Mouse (Mus musculus) CD8-positive naive resting alpha-beta T cell, adult 2 months (primary cell): ENCODE measurements around the gene Anxa4.

ENCODE experiments used
- DNase-seq, 2 experiments: peaks; one replicate each; pipeline ENCODE4 v3.0.0; 2022; ENCODE audit warnings: low read depth in 2 of 2, low spot score in 2 of 2

Gene Anxa4

GRCm38 (mm10) chr6:86754105-86754863, 39.1 kb downstream of the Anxa4 start:
- DNase-seq, result peak; percentile 8 to 35

GRCm38 (mm10) chr6:86752843-86753485, 40.4 kb downstream of the Anxa4 start:
- DNase-seq, result no peak

GRCm38 (mm10) chr6:86750961-86751360, 42.4 kb downstream of the Anxa4 start:
- no peak for DNase-seq

GRCm38 (mm10) chr6:86749817-86750216, 43.6 kb downstream of the Anxa4 start:
- DNase-seq, result no peak

- peak; percentile 7 to 40 for DNase-seq
These were observed 46.2 kb downstream of the Anxa4 start for GRCm38 (mm10) chr6:86747171-86747570.

- DNase-seq, result no peak
These were observed 52.7 kb downstream of the Anxa4 start for GRCm38 (mm10) chr6:86740652-86741051.

GRCm38 (mm10) chr6:86736830-86737229, 56.6 kb downstream of the Anxa4 start:
- no peak for DNase-seq

GRCm38 (mm10) chr6:86736313-86736712, 57.1 kb downstream of the Anxa4 start:
- DNase-seq, result no peak

GRCm38 (mm10) chr6:86733183-86733876, 60.1 kb downstream of the Anxa4 start, which contains the start of gene Gmcl1:
Gene Gmcl1, minus strand, starts transcription at chr6:86733383.
- peak; percentile 92 for DNase-seq

- DNase-seq, result no peak
These were observed 60.9 kb downstream of the Anxa4 start for GRCm38 (mm10) chr6:86732276-86733173.

GRCm38 (mm10) chr6:86728711-86729110, 64.7 kb downstream of the Anxa4 start:
- no peak for DNase-seq

- no peak for DNase-seq
These were observed 71.4 kb downstream of the Anxa4 start for GRCm38 (mm10) chr6:86721977-86722376.

GRCm38 (mm10) chr6:86708072-86708774, 85.2 kb downstream of the Anxa4 start:
- no peak for DNase-seq

GRCm38 (mm10) chr6:86702577-86702976, 90.8 kb downstream of the Anxa4 start:
- no peak for DNase-seq

GRCm38 (mm10) chr6:86697903-86698302, 95.5 kb downstream of the Anxa4 start:
- no peak for DNase-seq

GRCm38 (mm10) chr6:86696213-86696612, 97.2 kb downstream of the Anxa4 start:
- DNase-seq, result no peak

GRCm38 (mm10) chr6:86694465-86694864, 98.9 kb downstream of the Anxa4 start:
- DNase-seq, result peak; percentile 60 to 73

- no peak for DNase-seq
These were observed 103.7 kb downstream of the Anxa4 start for GRCm38 (mm10) chr6:86689671-86690070.

GRCm38 (mm10) chr6:86686971-86687370, 106.4 kb downstream of the Anxa4 start:
- DNase-seq, result no peak
